Mouse (Mus musculus) cortical plate, adult 2 months (tissue): ENCODE results near the gene Gzf1.

Experiments used
- CTCF ChIP-seq: fragments of 200-500 bp; IDR thresholded peaks from 2 replicates; pipeline ENCODE4 v1.5.1; 2011; ENCODE audit warnings: mild to moderate bottlenecking, control low read depth, low read length; ENCODE audit not compliant: insufficient read depth; ENCODE audit errors: extremely low read depth
- POLR2A ChIP-seq: fragments of 200-500 bp; IDR thresholded peaks from 2 replicates; pipeline ENCODE4 v1.6.1; 2011; ENCODE audit warnings: mild to moderate bottlenecking, low read length, control low read depth; ENCODE audit not compliant: insufficient read depth; ENCODE audit errors: extremely low read depth

- TF ChIP-seq POLR2A (no peak), CTCF (no peak)
Measured at GRCm38 (mm10) chr2:148687971-148688370, 7.1 kb downstream of the Gzf1 start.
